Mouse (Mus musculus) CD8-positive naive resting alpha-beta T cell, adult 2 months (primary cell): ENCODE results near the gene Ykt6.
"Not testable (repeated sequence)": the region's sequence is repeated elsewhere in the genome, so short reads cannot be mapped to it uniquely, and the experiment has no call there.

Experiments used
- DNase-seq, 2 experiments: peaks; one replicate each; pipeline ENCODE4 v3.0.0; 2022; ENCODE audit warnings: low read depth in 2 of 2, low spot score in 2 of 2

Ykt6 gene

DNA sequence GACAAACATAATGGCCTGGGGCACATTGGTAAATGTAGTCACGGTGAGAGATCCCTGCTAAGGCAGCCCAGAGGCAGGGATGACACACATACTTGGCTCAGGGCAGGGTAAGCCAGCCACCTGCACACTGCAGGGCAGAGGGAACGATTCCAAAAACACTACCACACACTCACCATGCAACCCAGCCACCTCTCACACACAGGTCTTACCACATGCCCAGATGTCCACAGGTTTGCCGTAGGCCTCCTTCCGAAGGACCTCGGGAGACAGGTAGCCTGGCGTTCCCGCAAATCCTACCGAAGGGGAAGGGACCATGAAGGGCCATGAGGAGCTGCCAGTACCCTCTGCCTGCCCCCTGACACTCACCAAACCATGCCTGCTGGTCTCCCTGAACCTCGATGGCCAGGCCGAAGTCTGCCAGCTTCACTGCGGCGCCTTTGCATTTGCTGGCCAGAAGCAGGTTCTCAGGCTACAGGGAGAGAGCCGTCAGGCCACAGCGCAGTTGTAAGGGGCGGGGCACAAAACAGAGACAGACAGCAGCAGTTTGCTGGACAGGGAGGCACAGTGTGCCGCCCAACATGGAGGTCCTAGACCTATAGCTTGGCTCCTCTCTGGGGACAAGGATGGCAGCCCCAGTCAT lies 34.6 kb downstream of the Ykt6 start:
- DNase-seq: no peak

DNA sequence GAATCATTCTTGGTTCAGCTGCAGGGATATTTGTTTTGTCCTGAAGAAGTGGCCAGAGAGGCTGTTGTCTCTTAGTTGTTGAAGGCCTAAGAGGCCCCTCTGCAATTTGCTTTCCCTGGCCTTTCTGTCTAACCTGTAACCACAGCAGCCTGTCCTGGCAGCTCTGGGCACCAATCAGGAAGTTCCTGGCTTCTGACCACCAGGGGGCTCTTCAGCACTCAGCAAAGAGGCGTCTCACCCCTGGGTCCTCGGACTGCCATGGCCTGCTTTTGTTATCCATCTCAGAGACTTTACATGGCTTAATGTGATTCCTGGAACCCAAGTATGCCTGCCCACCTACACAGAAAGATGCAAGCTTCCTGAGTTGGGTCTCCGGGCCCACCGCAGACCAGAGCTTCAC lies 35.4 kb downstream of the Ykt6 start:
- DNase-seq: peak; percentile 29 to 39

DNA sequence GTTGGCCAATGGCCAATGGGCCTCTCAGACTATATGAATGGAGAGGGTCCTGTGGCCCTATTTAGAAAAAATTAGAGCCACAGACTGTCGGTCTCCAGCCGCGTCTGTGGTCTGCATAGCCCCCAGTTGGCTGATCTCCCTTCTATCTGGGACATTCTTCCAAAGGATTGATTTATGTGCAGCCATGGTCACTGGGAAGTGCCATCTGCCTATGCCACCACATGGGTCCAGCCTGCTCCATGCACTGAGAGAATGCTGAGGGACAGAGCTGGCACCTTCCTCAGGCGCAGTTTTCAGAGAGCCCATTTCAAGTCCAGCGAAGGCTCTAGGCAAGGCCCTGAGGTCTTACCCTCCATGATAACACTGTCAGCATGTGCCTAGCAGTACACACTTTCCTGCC lies 38.7 kb downstream of the Ykt6 start:
- DNase-seq: no peak

DNA sequence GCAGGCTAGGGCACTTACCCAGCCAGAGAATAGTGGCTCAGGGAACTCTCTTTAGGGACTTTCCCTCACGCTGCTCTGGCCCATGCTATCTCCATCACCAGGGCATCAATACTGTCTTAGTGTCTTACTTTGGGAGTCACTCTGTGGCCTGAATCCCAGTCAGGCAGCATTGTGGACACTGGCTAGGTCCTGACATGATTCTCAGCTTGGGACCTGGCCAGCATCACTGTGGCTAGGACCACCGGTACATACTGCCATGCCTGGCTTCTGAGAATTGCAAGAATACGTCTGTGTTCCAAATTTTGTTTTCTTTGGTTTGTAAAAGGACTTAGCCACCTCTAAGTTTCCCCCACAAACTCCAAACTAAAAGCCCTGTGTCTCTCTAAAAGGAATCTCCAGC lies 39.4 kb downstream of the Ykt6 start:
- DNase-seq: no peak

DNA sequence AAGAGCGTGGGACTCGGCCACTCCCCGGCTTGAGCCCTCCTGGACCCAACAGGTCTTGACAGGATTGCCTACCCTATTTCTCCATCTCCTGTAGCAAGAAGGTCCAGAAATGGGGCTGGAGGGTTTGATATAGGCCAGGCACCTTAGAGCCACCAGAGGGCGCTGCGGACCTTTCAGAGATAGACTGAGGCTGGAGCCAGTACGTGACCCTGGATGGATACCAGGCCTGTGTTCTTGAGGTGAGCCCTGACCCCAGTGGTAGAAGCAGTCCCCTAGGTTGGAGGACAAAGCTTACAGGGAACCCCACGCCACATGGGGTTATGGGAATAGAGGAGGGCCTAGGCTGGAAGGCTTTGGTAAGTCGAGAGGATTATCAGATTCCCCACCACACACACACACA lies 40.5 kb downstream of the Ykt6 start:
- peak; percentile 71 to 78 for DNase-seq

DNA sequence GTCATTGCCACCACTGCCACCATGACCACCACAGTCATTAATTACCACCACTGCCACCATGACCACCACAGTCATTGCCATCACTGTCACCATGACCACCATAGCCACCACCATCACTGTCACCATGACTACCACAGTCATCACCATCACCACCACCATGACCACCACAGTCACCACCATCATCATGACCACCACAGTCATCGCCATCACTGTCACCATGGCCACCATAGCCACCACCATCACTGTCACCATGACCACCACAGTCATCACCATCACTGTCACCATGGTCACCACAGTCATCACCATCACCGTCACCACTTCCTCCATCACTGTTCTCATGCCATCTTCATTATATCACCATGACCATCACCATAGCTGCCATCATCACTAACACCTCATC lies 43.0 kb downstream of the Ykt6 start:
- DNase-seq: no peak

DNA sequence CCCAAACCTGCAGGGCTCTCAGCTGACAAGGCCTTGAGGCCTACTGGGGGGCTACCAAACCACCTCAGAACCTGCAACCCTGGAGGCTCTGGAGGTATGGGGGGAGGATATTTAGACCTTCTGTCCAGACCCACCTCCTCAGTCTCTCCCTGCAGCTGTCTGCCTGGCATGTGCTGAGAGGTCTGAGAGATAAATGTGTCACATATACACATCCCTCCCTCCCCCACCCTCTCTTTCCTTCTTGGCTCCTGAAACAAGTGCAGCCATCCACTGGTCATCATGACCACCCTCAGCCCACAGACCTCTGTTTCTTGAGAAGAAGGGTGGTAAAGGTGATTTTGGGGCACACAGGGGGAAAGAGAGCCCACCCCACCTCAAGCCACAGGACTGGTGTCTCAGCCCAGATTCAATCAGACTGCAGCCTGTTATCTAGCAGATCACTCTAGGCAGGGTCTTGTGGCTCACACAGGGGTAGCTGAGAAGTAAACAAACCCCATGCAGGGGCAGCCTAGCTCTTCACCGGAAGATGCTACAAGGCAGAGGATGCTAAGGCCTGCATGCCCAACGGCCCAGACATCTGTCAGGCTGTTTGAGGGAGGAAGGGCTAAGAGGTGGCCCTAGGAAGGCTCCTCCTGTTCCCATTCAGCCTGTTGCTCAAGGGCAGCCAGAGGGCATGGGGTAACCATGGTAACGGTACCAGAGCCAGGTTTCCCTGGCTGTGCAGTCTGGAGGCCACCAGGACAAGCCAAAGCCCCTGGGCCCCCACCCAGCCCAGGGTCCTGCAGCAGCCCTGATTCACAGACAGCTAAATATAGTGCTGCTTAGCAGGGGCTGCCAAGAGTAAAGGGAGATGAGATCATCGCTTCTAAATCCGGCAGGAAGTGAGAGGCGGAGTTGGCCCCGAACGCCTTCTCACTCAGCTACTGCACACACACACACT lies 44.6 kb downstream of the Ykt6 start:
- DNase-seq: peak; percentile 36 to 47

DNA sequence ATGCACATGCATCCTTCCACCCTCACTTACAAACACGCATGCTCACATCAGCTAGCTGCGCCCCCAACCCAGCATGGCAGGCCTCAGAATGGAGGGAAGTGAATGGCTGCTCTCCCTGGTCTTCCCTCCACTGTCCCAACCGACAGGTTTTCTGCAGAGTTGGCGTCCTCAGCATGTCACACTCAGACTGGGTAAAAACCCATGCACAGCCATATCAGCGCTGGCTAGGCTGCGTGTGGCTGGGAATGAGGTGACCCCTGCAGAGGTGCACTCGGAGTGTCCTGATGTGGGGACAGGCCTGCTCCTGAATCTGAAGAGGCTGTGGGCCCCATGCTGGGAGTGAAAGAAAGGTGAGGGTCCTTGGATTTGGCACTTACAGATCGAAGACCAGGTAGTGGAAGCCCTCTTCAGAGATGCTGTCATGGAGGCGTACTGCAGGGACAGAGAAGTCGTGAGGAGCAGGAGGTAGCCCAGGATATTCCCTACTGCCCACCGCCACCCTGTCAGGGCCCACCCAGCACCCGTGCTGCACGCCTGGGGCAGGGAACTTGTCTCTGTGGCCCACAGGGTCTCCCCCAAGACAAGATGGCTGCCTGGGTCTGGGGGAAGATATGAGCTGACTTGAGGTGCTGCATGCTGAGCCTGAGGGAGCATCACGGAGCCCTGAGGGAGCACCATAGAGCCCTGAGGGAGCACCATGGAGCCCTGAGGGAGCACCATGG lies 45.6 kb downstream of the Ykt6 start:
- no peak for DNase-seq

DNA sequence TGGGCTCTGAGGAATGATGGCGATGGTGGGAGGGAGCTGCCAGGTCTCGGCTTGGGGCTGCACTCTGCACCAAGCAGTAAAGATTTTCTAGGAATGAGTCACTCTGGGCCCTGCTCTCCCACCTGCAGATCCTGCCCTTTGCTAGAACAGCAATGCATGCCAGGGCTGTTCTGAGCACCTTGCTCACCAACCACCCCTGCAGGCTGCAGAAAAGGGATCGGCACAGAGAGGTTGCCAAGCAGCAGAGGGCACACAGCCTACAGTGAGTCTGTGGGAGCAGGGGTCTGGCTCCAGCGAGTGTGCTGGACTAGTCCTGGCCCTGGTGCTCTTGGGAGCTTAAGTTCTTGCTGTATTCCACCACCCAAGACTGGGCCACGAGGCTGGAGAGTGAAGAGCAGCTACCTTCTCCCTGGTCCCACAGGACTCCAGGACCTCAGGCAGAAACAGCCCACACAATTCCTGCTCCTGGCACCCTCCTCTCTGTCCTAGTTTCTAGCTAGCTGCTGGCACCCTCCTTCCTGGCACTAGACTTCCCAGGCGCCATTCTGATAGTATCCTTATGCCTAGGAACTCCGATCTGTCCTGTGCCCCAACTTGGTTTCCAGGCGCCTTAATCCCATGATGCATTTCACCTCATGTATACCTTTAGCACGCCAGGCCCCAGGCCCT lies 46.6 kb downstream of the Ykt6 start:
- DNase-seq: no peak

DNA sequence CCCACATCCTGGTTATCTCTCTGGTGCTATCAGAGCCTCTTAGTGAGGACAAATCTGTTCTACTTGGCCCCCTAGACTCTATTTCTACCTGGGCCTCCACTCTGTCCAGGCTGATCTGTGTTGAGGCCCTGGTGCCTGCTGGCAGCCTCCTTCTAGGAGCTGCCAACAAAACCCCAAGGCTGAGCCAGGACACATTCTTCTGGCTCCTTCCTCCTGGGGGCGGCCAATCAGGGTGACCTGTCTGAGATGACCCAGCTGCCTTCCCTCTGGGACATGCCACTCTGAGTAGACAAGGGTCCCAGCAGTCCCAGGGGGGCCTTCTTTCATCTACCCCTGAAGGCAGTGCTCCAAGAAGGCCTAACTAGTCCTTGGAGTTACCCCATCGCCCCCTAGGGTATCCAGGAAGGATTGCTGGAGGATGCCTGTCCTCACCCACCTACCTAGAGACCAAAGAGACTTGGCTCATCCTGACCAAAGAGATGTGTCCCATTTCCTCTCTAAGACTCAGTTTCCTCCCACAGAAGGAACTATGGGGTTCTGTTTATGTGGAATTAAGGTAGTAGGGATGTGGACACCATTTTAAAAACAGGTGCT lies 47.6 kb downstream of the Ykt6 start:
- DNase-seq: no peak

DNA sequence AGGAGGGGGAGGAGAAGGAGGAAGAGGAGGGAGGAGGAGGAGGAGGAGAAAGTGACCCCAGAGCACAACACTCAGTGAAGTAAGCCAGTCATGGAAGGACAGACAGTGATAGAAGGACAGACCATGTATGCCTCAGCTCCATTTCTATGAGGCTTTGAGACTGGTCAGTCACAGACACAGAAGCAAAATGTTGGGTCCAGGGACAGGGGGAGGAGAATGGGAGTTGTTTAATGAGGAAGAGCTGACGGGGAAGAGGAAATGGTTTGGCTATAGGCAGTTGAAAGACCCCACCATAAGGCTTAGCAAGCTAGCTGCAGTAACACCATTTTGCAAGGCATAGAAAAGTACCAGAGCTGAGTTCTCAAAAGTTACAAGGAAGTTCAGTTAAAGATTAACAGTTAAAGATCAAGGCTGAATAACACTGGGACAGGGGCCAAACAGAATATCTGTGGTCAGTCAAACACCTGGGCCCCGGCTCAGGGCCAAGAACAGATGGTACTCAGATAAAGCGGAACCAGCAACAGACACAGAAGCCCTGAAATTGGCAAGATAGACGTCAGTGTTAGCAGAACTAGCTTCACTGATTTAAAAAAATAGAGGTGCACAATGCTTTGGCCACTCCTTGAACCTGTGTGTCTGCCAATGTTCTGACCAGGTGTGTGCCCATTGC lies 50.0 kb downstream of the Ykt6 start:
- DNase-seq: not testable (repeated sequence)

DNA sequence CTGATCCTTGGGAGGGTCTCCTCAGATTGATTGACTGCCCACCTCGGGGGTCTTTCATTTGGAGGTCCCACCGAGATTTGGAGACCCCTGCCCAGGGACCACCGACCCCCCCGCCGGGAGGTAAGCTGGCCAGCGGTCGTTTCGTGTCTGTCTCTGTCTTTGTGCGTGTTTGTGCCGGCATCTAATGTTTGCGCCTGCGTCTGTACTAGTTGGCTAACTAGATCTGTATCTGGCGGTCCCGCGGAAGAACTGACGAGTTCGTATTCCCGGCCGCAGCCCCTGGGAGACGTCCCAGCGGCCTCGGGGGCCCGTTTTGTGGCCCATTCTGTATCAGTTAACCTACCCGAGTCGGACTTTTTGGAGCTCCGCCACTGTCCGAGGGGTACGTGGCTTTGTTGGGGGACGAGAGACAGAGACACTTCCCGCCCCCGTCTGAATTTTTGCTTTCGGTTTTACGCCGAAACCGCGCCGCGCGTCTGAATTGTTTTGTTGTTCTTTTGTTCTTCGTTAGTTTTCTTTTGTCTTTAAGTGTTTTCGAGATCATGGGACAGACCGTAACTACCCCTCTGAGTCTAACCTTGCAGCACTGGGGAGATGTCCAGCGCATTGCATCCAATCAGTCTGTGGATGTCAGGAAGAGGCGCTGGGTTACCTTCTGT lies 51.0 kb downstream of the Ykt6 start:
- DNase-seq: peak in 1 of 2 experiments; percentile 29

DNA sequence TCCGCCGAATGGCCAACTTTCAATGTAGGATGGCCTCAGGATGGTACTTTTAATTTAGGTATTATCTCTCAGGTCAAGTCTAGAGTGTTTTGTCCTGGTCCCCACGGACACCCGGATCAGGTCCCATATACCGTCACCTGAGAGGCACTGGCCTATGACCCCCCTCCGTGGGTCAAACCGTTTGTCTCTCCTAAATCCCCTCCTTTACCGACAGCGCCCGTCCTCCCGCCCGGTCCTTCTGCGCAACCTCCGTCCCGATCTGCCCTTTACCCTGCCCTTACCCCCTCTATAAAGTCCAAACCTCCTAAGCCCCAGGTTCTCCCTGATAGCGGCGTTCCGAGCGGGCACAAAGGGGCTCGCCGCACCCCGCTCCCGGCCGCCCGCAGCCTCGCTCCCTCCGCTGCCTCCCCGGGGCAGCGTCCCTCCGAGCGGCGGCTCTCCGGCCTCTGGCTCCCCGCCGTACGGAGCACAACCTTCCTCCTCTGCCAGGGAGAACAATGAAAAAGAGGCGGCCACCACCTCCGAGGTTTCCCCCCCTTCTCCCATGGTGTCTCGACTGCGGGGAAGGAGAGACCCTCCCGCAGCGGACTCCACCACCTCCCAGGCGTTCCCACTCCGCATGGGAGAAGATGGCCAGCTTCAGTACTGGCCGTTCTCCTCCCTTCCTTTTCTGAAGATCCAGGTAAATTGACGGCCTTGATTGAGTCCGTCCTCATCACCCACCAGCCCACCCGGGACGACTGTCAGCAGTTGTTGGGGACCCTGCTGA lies 51.7 kb downstream of the Ykt6 start:
- DNase-seq: not testable (repeated sequence)

DNA sequence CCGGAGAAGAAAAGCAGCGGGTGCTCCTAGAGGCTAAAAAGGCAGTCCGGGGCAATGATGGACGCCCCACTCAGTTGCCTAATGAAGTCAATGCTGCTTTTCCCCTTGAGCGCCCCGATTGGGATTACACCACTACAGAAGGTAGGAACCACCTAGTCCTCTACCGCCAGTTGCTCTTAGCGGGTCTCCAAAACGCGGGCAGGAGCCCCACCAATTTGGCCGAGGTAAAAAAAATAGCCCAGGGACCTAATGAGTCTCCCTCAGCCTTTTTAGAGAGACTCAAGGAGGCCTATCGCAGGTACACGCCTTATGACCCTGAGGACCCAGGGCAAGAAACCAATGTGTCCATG lies 52.3 kb downstream of the Ykt6 start:
- not testable (repeated sequence) for DNase-seq

DNA sequence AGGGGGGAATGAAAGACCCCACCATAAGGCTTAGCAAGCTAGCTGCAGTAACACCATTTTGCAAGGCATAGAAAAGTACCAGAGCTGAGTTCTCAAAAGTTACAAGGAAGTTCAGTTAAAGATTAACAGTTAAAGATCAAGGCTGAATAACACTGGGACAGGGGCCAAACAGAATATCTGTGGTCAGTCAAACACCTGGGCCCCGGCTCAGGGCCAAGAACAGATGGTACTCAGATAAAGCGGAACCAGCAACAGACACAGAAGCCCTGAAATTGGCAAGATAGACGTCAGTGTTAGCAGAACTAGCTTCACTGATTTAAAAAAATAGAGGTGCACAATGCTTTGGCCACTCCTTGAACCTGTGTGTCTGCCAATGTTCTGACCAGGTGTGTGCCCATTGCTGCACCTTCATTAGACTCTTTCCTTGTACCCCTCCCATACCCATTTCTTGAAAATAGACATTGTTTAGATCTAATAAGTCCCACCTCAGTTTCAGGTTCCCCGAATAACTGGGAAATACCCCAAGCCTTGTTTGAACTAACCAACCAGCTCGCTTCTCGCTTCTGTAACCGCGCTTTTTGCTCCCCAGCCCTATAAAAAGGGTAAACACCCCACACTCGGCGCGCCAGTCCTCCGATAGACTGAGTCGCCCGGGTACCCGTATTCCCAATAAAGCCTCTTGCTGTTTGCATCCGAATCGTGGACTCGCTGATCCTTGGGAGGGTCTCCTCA lies 55.4 kb downstream of the Ykt6 start:
- DNase-seq: not testable (repeated sequence)

DNA sequence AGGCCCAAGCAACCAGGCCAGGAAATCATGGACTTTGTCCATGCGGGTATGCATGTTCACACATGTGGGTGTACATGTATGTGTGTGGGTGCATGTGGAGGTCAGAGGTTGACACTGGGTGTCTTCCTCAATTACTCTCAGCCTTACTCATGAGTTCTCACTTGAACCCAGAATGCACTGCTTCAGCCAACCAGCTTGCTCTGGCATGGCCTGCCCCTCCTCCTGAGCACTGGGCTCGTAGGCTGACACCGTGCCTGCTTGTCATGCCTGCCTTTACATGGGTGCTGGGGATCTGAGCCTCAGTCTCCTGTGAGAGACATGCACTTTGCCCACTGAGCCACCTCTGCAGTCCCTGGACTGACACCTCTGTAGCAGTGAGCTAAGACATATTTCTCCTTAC lies 56.4 kb downstream of the Ykt6 start:
- DNase-seq: no peak

DNA sequence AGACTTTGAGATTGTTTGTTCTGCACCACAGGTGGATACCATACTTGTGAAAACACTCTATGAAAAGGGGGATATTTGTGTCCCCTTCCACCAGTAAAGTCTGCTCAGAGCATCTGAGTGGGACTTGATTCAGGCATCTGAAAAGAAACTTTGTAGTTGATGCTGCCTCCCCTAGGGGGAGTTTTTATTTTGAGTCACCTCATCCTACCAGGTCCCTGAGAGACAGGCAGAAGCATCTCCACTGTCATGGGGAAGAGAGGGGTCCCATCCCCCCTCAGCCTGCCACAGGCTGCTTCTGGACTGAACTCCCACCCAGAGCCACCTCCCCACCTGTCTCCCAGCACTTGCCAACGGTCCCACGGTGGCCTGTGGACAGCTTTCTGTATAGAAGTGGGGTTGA lies 57.9 kb downstream of the Ykt6 start:
- DNase-seq: peak in 1 of 2 experiments; percentile 28

DNA sequence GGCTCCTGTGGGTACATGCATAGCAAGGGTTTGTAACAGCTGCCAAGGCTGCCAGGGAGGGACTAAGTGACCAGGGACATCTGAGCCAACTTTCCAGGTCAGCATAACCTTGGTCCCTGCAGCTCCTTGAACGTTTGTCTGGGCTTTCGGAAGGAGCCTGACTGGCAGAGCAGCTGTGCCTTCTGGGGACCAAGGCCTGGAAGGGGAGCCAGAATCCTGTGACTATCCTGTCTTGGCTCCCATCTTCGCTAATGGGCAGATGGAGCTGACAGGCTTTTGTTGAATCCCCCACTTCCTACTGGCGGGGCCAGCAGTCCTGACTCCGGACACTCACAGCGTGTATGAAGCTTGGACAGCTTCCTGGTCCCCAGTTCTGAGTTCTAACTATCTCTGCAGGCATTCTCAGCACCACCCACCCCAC lies 59.5 kb downstream of the Ykt6 start:
- DNase-seq: no peak
